Mouse (Mus musculus): ENCODE data around the gene Pigo.
"Not testable (repeated sequence)": the region's sequence is repeated elsewhere in the genome, so short reads cannot be mapped to it uniquely, and the experiment has no call there.

The Pigo gene

GRCm38 (mm10) chr4:42999451-43000140, 26.0 kb downstream of the Pigo start:
- peak; percentile 83 for DNase-seq

- no peak for DNase-seq
Observed at GRCm38 (mm10) chr4:42998022-42998421, 27.6 kb downstream of the Pigo start.

- DNase-seq = no peak
Observed at GRCm38 (mm10) chr4:42988296-42988695, 37.3 kb downstream of the Pigo start.

GRCm38 (mm10) chr4:42980467-42980866, 45.2 kb downstream of the Pigo start:
- DNase-seq = not testable (repeated sequence)

GRCm38 (mm10) chr4:42978062-42978461, 47.6 kb downstream of the Pigo start:
- no peak for DNase-seq

GRCm38 (mm10) chr4:42973868-42974267, 51.8 kb downstream of the Pigo start:
- no peak for DNase-seq

GRCm38 (mm10) chr4:42972952-42973351, 52.7 kb downstream of the Pigo start:
- no peak for DNase-seq

GRCm38 (mm10) chr4:42969304-42969703, 56.3 kb downstream of the Pigo start, which contains the start of gene 1700022I11Rik:
1700022I11Rik (plus strand) TSS chr4:42969604.
- no peak for DNase-seq

Measured in liver (tissue).